Mouse (Mus musculus): Measurements from ENCODE around the gene Ceacam9. TPM values are rescaled to one million over a fixed set of nuclear protein-coding genes. Genes with fewer than 3 reads are reported as not detected.
A peak's percentile ranks its signal among the peaks of the same experiment; 100 is the strongest.
"Not testable (repeated sequence)": the region's sequence is repeated elsewhere in the genome, so short reads cannot be mapped to it uniquely, and the experiment has no call there.

Gene Ceacam9
- not detected for polyA plus RNA-seq (2021)

- CTCF ChIA-PET: no interaction called here
- POLR2A ChIA-PET: no interaction called here
- no peak for TF ChIP-seq CTCF (IDR thresholded peaks at IDR 0.05)
- peaks cover 6% of the 10 kb centered on the region for H3K27me3 ChIP-seq
- ATAC-seq (no peak), DNase-seq (ENCODE audit: low read depth, low spot score) (no peak)
- in situ Hi-C loops (cut with MboI; ENCODE audit: low pct_unique_long_range_greater_than_20kb): loop anchor here (10.0 kb wide), 1 partner anchor 87 kb away; no protein-coding TSS in a partner anchor
Measured at GRCm38 (mm10) chr7:16721629-16722028, at the start of gene Ceacam9. TSS of gene Ceacam9 (plus strand) at chr7:16721929.

- ATAC-seq: no peak
- H3K27me3 ChIP-seq: peaks cover 34% of the 10 kb centered on the region
- ChIA-PET CTCF (interaction anchor here (2.0 kb wide), 1 partner anchor 44 kb away, joined by 4 read pairs; no protein-coding TSS in a partner anchor), POLR2A (no interaction called here)
- in situ Hi-C loops (cut with MboI; ENCODE audit: low pct_unique_long_range_greater_than_20kb): no loop called here
- no peak for DNase-seq (ENCODE audit: low read depth, low spot score)
- no peak for TF ChIP-seq CTCF (IDR thresholded peaks at IDR 0.05)
Measured at GRCm38 (mm10) chr7:16673823-16674222, 47.9 kb upstream of the Ceacam9 start.

- CTCF ChIA-PET: interaction anchor here (2.0 kb wide), 1 partner anchor 45 kb away, joined by 4 read pairs; no protein-coding TSS in a partner anchor
- DNase-seq (ENCODE audit: low read depth, low spot score); in situ Hi-C loops (cut with MboI; ENCODE audit: low pct_unique_long_range_greater_than_20kb); POLR2A ChIA-PET; ATAC-seq: not testable (repeated sequence)
- peaks cover 33% of the 10 kb centered on the region for H3K27me3 ChIP-seq
Measured at GRCm38 (mm10) chr7:16674699-16675098, 47.0 kb upstream of the Ceacam9 start.

- no peak for TF ChIP-seq CTCF (IDR thresholded peaks at IDR 0.05)
- DNase-seq (ENCODE audit: low read depth, low spot score): no peak
- H3K27me3 ChIP-seq: peaks cover 25% of the 10 kb centered on the region
- in situ Hi-C loops (cut with MboI; ENCODE audit: low pct_unique_long_range_greater_than_20kb): no loop called here
- POLR2A ChIA-PET: no interaction called here
- CTCF ChIA-PET: no interaction called here
- ATAC-seq: no peak
Measured at GRCm38 (mm10) chr7:16675605-16676004, 46.1 kb upstream of the Ceacam9 start, which contains the start of gene Ceacam15. TSS of gene Ceacam15 (minus strand) at chr7:16675705.

GRCm38 (mm10) chr7:16680194-16680593 lies 41.5 kb upstream of the Ceacam9 start:
- in situ Hi-C loops (cut with MboI; ENCODE audit: low pct_unique_long_range_greater_than_20kb); ATAC-seq; POLR2A ChIA-PET; CTCF ChIA-PET; DNase-seq (ENCODE audit: low read depth, low spot score); H3K27me3 ChIP-seq: not testable (repeated sequence)

- in situ Hi-C loops (cut with MboI; ENCODE audit: low pct_unique_long_range_greater_than_20kb): no loop called here
- no peak for DNase-seq (ENCODE audit: low read depth, low spot score)
- no peak for ATAC-seq
Measured at GRCm38 (mm10) chr7:16689196-16689595, 32.5 kb upstream of the Ceacam9 start.

GRCm38 (mm10) chr7:16695025-16695424 lies 26.7 kb upstream of the Ceacam9 start:
- ATAC-seq: no peak
- TF ChIP-seq CTCF (IDR thresholded peaks at IDR 0.05): peak; percentile 61
- H3K27me3 ChIP-seq: no peaks in the 10 kb centered on the region
- in situ Hi-C loops (cut with MboI; ENCODE audit: low pct_unique_long_range_greater_than_20kb): no loop called here
- no peak for DNase-seq (ENCODE audit: low read depth, low spot score)
- POLR2A ChIA-PET: no interaction called here
- CTCF ChIA-PET: interaction anchor here (0.7 to 1.5 kb wide), 3 partner anchors 17 to 64 kb away, joined by 3 to 4 read pairs (median 3); no protein-coding TSS in a partner anchor

More at GRCm38 (mm10) chr7:16689196-16689595, 32.5 kb upstream of the Ceacam9 start:
- ChIA-PET CTCF (no interaction called here), POLR2A (no interaction called here)
- no peaks in the 10 kb centered on the region for H3K27me3 ChIP-seq
- no peak for TF ChIP-seq CTCF (IDR thresholded peaks at IDR 0.05)

- ChIA-PET CTCF (interaction anchor here (1.2 kb wide), 1 partner anchor 70 kb away, joined by 4 read pairs; no protein-coding TSS in a partner anchor), POLR2A (no interaction called here)
- H3K27me3 ChIP-seq: peaks cover 6% of the 10 kb centered on the region
- in situ Hi-C loops (cut with MboI; ENCODE audit: low pct_unique_long_range_greater_than_20kb): no loop called here
- peak; percentile 79 for TF ChIP-seq CTCF (IDR thresholded peaks at IDR 0.05)
- no peak for DNase-seq (ENCODE audit: low read depth, low spot score)
- no peak for ATAC-seq
Measured at GRCm38 (mm10) chr7:16699042-16699441, 22.7 kb upstream of the Ceacam9 start.

GRCm38 (mm10) chr7:16700583-16700982 lies 21.1 kb upstream of the Ceacam9 start:
- in situ Hi-C loops (cut with MboI; ENCODE audit: low pct_unique_long_range_greater_than_20kb): no loop called here
- DNase-seq (ENCODE audit: low read depth, low spot score) (no peak), ATAC-seq (no peak)
- no peak for TF ChIP-seq CTCF (IDR thresholded peaks at IDR 0.05)
- POLR2A ChIA-PET: no interaction called here
- CTCF ChIA-PET: interaction anchor here (0.6 kb wide), 1 partner anchor 112 kb away, joined by 3 read pairs; no protein-coding TSS in a partner anchor
- peaks cover 6% of the 10 kb centered on the region for H3K27me3 ChIP-seq

- peaks cover 22% of the 10 kb centered on the region for H3K27me3 ChIP-seq
- in situ Hi-C loops (cut with MboI; ENCODE audit: low pct_unique_long_range_greater_than_20kb): no loop called here
- DNase-seq (ENCODE audit: low read depth, low spot score) (no peak), ATAC-seq (no peak)
- CTCF ChIA-PET: interaction anchor here (0.7 to 1.0 kb wide), 2 partner anchors 79 to 85 kb away, joined by 3 read pairs; no protein-coding TSS in a partner anchor
- POLR2A ChIA-PET: no interaction called here
- TF ChIP-seq CTCF (IDR thresholded peaks at IDR 0.05): no peak
Measured at GRCm38 (mm10) chr7:16706385-16706784, 15.3 kb upstream of the Ceacam9 start.

- POLR2A ChIA-PET: interaction anchor here (0.9 kb wide), 1 partner anchor 49 kb away, joined by 3 read pairs; no protein-coding TSS in a partner anchor
- TF ChIP-seq CTCF (IDR thresholded peaks at IDR 0.05): no peak
Measured at GRCm38 (mm10) chr7:16708244-16708643, 13.5 kb upstream of the Ceacam9 start.

GRCm38 (mm10) chr7:16710604-16711003 lies 11.1 kb upstream of the Ceacam9 start:
- CTCF ChIA-PET: no interaction called here
- ATAC-seq (no peak), DNase-seq (ENCODE audit: low read depth, low spot score) (no peak)
- in situ Hi-C loops (cut with MboI; ENCODE audit: low pct_unique_long_range_greater_than_20kb): no loop called here
- peaks cover 16% of the 10 kb centered on the region for H3K27me3 ChIP-seq
- POLR2A ChIA-PET: no interaction called here
- peak; percentile 37 for TF ChIP-seq CTCF (IDR thresholded peaks at IDR 0.05)

More at GRCm38 (mm10) chr7:16708244-16708643, 13.5 kb upstream of the Ceacam9 start:
- CTCF ChIA-PET: no interaction called here
- peaks cover 16% of the 10 kb centered on the region for H3K27me3 ChIP-seq
- no peak for DNase-seq (ENCODE audit: low read depth, low spot score)
- no peak for ATAC-seq
- in situ Hi-C loops (cut with MboI; ENCODE audit: low pct_unique_long_range_greater_than_20kb): no loop called here

Measured in Patski (cell line).